Mouse (Mus musculus) ES-E14 (cell line): ENCODE data around the gene Sox5.

ENCODE experiments used
- CHD2 ChIP-seq: IDR thresholded peaks from 2 replicates; pipeline ENCODE4 v1.6.1; 2014; ENCODE audit warnings: mild to moderate bottlenecking, low read depth, low read length, inconsistent platforms
- HCFC1 ChIP-seq: IDR thresholded peaks from 2 replicates; pipeline ENCODE4 v1.6.1; 2012; ENCODE audit warnings: low read length, inconsistent platforms, borderline replicate concordance; ENCODE audit not compliant: insufficient read depth
- MAFK ChIP-seq: IDR thresholded peaks from 2 replicates; pipeline ENCODE4 v1.6.1; 2014; ENCODE audit warnings: mild to moderate bottlenecking, low read depth, low read length, inconsistent platforms; ENCODE audit not compliant: insufficient read depth
- ZC3H11A ChIP-seq: IDR thresholded peaks from 2 replicates; pipeline ENCODE4 v1.6.1; 2012; ENCODE audit warnings: low read depth, mild to moderate bottlenecking, inconsistent platforms, low read length, borderline replicate concordance

DNA sequence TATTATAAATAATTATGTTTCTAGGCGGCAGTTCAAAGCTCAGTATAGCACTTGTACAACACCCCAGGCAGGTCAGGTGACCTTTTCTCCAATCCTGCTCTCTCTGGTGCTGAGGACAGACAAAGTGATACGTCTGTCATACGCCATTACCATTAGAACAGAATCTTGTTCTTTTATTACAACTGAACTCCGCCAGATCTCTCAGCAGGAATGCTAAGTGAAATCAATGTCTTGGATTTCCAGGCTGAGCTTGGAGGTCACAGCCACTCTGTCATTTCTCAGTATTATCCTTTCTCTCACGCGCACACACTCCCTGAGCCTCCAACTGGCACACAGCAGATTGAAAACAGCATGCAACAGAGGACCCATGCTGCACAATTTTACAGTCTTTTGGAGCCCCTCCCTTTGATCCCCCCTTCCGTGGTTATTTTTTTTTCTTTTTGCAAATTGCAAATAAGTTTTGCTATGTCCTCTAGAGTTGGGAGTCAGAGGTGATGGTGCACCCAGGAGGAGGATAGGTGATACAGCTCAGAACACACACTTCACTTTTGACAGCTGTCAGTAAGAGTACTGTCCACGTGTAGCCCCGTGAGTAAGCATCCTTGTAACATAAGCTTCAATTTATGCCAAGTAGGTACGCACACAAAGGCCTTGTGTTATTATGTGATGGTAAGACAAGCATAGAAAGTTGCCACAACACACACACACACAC is 877.6 kb downstream of the Sox5 start:
- TF ChIP-seq HCFC1 (no peak), MAFK (no peak), CHD2 (no peak), ZC3H11A (no peak)
